In the genomic region with DNA sequence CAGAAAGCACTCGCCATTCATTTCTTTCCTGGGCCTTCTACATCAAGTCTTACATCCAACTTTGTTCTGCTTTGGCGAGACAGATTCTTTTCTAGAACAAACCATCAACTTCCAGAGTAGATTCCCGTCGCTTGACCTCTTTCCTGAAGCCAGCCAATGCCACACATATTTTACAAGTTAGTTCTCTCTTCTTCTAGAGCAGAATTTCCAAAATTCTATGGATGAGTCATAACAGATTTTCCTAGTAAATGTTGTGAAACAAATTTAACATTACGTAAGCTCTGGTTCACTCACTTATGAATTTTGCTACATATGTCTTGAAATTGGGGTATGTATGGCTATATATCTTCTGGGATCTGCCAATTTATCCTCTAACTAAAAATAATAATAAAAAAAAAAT, we compare ENCODE assay signal across 33 mouse cellular contexts. TPM values are rescaled to one million over a fixed set of nuclear protein-coding genes. Genes with fewer than 3 reads are reported as not detected.
DNase-seq lines count a peak whose midpoint lies in the region; ATAC-seq and TF ChIP-seq lines count a peak whose summit lies in the region.
"Had no signal": no experiment of that assay in that cellular context is flagged by ENCODE, and none has a peak within 500 bp of the region (broad histone marks: within the 10 kb centered on the region; RNA-seq: fewer than 3 reads in every experiment).

No protein-coding gene starts in this region.

- H3ac ChIP-seq in C2C12 (ENCODE audit: control insufficient read depth, insufficient read length, low read depth), result no peak overlapping the region

- no peak overlapping the region for H3K9ac ChIP-seq in forebrain, embryonic 11.5 days (ENCODE audit: low read length)
- H3K9ac ChIP-seq: embryonic facial prominence, embryonic 12.5 days; forebrain, embryonic 13.5 days; heart, embryonic 13.5 days; hindbrain, embryonic 14.5 days; limb, embryonic 13.5 days; liver, embryonic 12.5 days had no signal

- H3K9me3 ChIP-seq in forebrain, embryonic 11.5 days (ENCODE audit: control insufficient read depth, low read length), result no peaks in the 10 kb centered on the region
- H3K9me3 ChIP-seq: embryonic facial prominence, embryonic 12.5 days; forebrain, embryonic 13.5 days; limb, embryonic 13.5 days; liver, embryonic 12.5 days had no signal

- no peak overlapping the region for H3K4me3 ChIP-seq in C2C12 (ENCODE audit: insufficient read depth, poor library complexity, severe bottlenecking)
- no peak overlapping the region for H3K4me3 ChIP-seq in forebrain, embryonic 11.5 days (ENCODE audit: low read depth, low read length)
- H3K4me3 ChIP-seq: embryonic facial prominence, embryonic 12.5 days; erythroblast, embryonic 14.5 days; forebrain, embryonic 13.5 days; heart, adult 2 months; heart, embryonic 13.5 days; left cerebral cortex, adult 2 months; limb, embryonic 13.5 days; liver, embryonic 12.5 days had no signal

- H3K4me2 ChIP-seq in forebrain, embryonic 11.5 days (ENCODE audit: low read depth, low read length, severe bottlenecking), result no peak overlapping the region
- H3K4me2 ChIP-seq: embryonic facial prominence, embryonic 12.5 days; forebrain, embryonic 13.5 days; heart, embryonic 13.5 days; hindbrain, embryonic 14.5 days; limb, embryonic 13.5 days; liver, embryonic 12.5 days had no signal

- H3K79me3 ChIP-seq in C2C12 (ENCODE audit: low read depth), result peaks cover 74% of the 10 kb centered on the region

- ATAC-seq in frontal cortex, adult (ENCODE audit: low TSS enrichment), result peak; percentile 70
- peak; percentile 38; the same call in 1 of the 2 replicates for ATAC-seq in megakaryocyte, adult 5-6 weeks (ENCODE audit: poor library complexity, severe bottlenecking)
- no peak for ATAC-seq in forebrain, embryonic 11.5 days (replicated peaks; ENCODE audit: low FRiP score)
- ATAC-seq: forebrain, embryonic 13.5 days; intestine, postnatal 0 days; liver, embryonic 12.5 days; Patski had no signal

- no peaks in the 10 kb centered on the region for H3K27me3 ChIP-seq in C2C12 (ENCODE audit: control insufficient read depth, insufficient read depth, insufficient read length)
- no peaks in the 10 kb centered on the region for H3K27me3 ChIP-seq in forebrain, embryonic 11.5 days (ENCODE audit: control insufficient read depth, insufficient read depth, low read length)
- H3K27me3 ChIP-seq: CH12.LX; embryonic facial prominence, embryonic 12.5 days; forebrain, embryonic 13.5 days; heart, embryonic 13.5 days; limb, embryonic 13.5 days; liver, embryonic 12.5 days; Patski had no signal

- 91% methylated on average over 5 of the region's 5 CpGs for WGBS in forebrain, embryonic 11.5 days

- H3K27ac ChIP-seq in forebrain, embryonic 11.5 days (ENCODE audit: low read depth, low read length), result no peak overlapping the region
- H3K27ac ChIP-seq: embryonic facial prominence, embryonic 12.5 days; forebrain, embryonic 13.5 days; heart, adult 2 months; heart, embryonic 13.5 days; hindbrain, embryonic 14.5 days; left cerebral cortex, adult 2 months; limb, embryonic 13.5 days; liver, embryonic 12.5 days had no signal

- peaks cover 97% of the 10 kb centered on the region for H3K79me2 ChIP-seq in C2C12 (ENCODE audit: control insufficient read depth, insufficient read depth)

- no peak for TF ChIP-seq CTCF in C2C12 (IDR thresholded peaks at IDR 0.05; ENCODE audit: control insufficient read depth, insufficient read depth, insufficient read length)

- H3K36me3 ChIP-seq in C2C12 (ENCODE audit: control insufficient read depth, insufficient read depth), result peaks cover 3% of the 10 kb centered on the region
- H3K36me3 ChIP-seq in forebrain, embryonic 11.5 days (ENCODE audit: control insufficient read depth, insufficient read depth, low read length), result no peaks in the 10 kb centered on the region
- H3K36me3 ChIP-seq: embryonic facial prominence, embryonic 12.5 days; liver, embryonic 12.5 days had no signal

- DNase-seq in frontal cortex, postnatal 36 days (ENCODE audit: low spot score in 2 of 2), result no peak
- DNase-seq in brain, adult 2 months (ENCODE audit: low read depth, low spot score), result peak; percentile 36
- DNase-seq in forebrain, embryonic 11.5 days (ENCODE audit: low spot score), result no peak
- DNase-seq in ovary, adult 18-20 months (ENCODE audit: low spot score), result no peak
- no peak for DNase-seq in gastrocnemius, postnatal 4 days (ENCODE audit: low spot score in 2 of 2)
- DNase-seq: adrenal gland, postnatal 25 days; B cell, adult 2 months; cerebellum, adult 9-10 months; cerebellum, postnatal 36 days; gastrocnemius, postnatal 25 days; heart, adult 2 months; heart, postnatal 10 days; kidney, postnatal 14 days; layer of hippocampus, adult 9-11 months; lung, adult 2 months; midbrain, embryonic 14.5 days; retina, postnatal 1 day; right cerebral cortex, postnatal 14 days; thymus, postnatal 14 days had no signal

- H3K4me1 ChIP-seq in forebrain, embryonic 11.5 days (replicated peaks; ENCODE audit: control insufficient read depth, insufficient read depth, low read length), result no peaks in the 10 kb centered on the region
- H3K4me1 ChIP-seq: forebrain, embryonic 13.5 days had no signal

TF ChIP-seq in C2C12, 6 proteins besides CTCF, POLR2A, EP300 and RAD21:
- TF ChIP-seq FOSL1 (IDR thresholded peaks at IDR 0.05; ENCODE audit: insufficient read depth, low read length, poor library complexity, severe bottlenecking), result no peak
- TF ChIP-seq USF1 (IDR thresholded peaks at IDR 0.05; ENCODE audit: low read depth), result no peak
- peak; percentile 48 for TF ChIP-seq CEBPB (IDR thresholded peaks at IDR 0.05; ENCODE audit: low read depth)

RNA-seq across cellular contexts. Expression of gene Dse, which starts 13.0 kb away (rescaled TPM):
- polyA plus RNA-seq in C2C12 (2012; fragmentation: generic; extraction: Trizol), result 8.7 TPM
- total RNA-seq in megakaryocyte, adult 5-6 weeks (2015), result 21.7 and 26.5 TPM in 2 replicates
- total RNA-seq in megakaryocyte, adult 5-6 weeks (2017), result 28.5 and 32.6 TPM in 2 replicates
- polyA plus RNA-seq in forebrain, embryonic 11.5 days (2014; fragmentation: Nextera tagmentation; extraction: Ambion mirVana), result 16.5 and 17.8 TPM in 2 replicates
- 10 to 100 TPM; 25.0 to 27.0 TPM for total RNA-seq in gastrocnemius, postnatal 4 days (2021)
- polyA plus RNA-seq: erythroblast, embryonic 14.5 days had no signal
